Mouse (Mus musculus) thymus, postnatal 14 days (tissue): ENCODE data around the gene Tsn.

Experiments
- DNase-seq: peaks from one replicate; pipeline ENCODE4 v3.0.0; 2021

Tsn gene

DNA sequence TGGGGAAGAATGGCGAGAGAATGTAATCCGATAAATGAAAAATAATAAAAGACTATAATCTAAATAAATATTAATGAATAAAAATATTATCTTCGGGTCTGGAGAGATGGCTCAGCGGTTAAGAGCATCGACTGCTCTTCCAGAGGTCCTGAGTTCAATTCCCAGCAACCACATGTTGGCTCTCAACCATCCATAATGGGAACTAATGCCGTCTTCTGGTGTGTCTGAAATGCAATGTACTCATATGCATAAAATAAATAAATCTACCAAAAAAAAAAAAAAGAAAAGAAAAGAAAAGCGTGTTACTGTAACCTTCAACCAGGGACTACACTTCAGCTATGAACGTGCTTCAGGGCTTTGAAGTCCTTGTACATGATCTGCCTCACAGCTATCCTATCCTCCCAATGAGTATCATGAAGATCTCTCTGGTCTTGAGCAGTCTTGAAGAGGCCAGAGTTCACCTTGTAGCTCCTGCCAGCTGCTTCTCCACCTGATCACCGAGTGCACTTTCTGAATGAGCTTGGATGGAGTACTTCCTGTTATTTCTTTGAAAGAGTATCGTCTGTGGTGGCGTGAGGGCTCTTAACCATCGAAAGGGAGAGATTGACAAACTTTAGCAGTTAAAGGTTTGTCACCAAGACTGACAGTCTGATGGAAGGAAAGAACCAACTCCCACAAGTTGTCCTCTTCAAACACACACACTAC, at the start of gene Tsn:
Tsn (minus strand) TSS at position 118 of the 705 bp plus-strand sequence.
- DNase-seq: no peak

DNA sequence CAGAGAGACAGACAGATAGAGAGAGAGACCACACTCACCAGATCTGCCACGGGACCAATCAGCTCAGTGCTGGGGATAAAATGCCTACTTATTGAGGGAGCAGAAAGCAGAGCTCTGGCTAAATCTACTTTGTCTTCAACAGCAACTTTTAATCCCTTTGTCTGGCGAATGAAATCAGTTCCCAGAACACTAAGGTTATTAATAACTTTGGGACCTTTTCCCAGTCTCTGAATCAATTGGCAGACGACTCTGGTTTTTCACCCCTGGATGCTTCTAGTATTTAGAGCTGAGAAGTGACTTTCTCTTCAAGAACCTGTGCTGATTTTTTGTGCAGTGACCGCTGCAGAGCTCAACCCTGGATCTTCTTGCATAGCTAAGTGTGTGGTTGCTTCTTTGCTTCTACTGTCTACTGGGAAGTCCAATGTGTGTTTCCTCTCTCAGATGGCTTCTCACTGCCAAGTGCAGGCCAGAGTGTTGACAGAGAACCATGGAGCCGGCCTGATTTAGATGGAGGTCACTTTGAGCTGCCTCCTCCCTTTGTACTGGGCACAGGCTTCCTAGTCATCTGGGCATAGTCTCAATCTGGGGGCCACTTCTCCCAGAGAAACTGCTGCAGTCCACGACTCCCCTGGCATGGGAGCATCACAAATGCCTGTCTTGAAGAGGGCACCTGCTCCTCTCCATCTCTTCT, 47.7 kb upstream of the Tsn start:
- DNase-seq: no peak

DNA sequence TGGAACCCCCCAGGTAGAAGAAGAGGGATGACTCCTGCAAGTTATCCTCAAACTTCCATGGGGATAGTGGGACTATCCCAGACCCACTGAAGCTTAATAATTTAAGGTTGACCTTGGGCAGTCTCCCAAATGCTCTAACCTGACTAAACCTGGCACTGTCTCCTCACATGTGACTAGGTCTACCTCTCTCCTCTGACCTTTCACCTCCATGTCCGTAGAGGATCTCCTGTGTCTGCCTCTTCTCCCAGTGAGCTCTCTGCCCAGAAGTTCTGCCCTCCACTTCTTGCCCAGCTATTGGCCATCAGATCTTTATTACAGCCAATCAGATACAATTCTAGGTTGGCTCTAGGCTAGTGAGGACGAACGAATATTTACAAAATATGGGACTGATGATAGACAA, 38.4 kb upstream of the Tsn start:
- DNase-seq: no peak

DNA sequence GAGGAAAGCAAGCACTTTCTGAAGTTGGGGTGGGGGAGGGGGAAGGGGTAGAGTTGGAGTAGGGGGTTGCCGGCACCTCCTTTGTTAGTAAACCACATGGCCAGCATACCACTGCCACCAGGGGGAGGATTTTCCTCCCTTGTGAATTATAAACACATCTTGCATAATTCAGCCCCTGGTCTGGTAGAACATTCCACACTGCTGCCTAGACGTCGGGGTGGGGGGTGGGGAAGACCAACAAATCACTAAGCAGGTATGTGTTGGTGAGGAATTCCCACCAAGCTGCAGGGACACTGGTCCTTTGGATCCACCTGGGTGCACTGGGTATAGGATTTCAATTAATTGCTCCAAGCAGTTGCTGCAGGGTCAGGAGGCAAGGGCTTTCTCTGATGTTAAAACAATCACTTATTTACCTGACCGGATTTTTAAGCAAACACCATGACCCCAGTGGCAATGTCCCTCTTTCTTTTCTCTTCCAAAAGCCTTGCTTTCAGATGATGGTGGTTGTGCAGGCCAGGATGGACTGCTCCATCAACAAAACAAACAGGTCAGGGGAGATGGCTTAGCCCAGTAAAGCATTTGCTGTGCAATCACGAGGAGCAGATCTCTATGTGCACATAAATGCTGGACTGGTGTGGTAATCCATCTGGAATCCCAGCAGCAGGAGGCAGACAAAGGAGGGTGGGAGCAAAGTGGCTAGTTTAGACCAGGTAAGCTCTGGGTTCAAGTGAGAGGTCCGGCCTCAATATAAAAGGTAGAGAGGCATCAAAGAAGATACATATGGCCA, 32.3 kb upstream of the Tsn start:
- DNase-seq: no peak

DNA sequence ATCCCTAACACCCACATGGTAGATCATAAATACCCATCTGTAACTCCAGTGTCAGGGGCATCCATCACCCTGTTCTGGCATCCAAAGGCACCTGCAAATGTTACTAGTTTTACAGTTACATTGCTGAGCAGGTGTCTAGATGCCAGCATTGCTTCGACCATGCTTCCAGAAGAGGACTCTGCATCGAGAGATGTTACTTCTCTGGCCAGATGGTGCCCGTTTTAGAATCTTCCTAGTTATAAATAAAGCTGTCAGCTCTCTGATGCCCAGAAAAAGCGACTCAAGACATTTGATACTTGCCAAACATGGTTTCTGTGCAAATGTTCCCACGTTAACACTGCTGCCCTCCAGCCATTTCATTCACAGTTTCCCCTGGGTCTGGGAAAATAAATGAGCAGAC, 26.4 kb upstream of the Tsn start:
- DNase-seq: no peak

DNA sequence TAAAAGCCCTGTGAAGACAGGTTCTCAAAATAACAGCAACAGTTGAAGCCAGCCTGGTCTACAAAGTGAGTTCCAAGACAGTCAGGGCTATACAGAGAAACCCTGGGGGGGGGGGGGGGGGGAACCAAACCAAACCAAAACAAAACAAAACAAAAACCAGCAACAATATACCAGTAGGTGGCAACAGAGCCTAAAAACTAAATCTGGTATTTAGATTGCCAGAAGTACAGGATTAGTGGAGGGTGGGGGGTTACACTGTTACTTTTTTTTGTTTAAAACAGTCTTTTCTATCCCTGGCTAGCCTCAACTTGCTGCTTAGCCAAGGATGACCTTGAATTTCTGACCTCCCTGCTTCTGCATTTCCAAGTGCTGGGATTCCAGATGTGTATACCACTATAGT, 24.3 kb upstream of the Tsn start:
- no peak for DNase-seq

DNA sequence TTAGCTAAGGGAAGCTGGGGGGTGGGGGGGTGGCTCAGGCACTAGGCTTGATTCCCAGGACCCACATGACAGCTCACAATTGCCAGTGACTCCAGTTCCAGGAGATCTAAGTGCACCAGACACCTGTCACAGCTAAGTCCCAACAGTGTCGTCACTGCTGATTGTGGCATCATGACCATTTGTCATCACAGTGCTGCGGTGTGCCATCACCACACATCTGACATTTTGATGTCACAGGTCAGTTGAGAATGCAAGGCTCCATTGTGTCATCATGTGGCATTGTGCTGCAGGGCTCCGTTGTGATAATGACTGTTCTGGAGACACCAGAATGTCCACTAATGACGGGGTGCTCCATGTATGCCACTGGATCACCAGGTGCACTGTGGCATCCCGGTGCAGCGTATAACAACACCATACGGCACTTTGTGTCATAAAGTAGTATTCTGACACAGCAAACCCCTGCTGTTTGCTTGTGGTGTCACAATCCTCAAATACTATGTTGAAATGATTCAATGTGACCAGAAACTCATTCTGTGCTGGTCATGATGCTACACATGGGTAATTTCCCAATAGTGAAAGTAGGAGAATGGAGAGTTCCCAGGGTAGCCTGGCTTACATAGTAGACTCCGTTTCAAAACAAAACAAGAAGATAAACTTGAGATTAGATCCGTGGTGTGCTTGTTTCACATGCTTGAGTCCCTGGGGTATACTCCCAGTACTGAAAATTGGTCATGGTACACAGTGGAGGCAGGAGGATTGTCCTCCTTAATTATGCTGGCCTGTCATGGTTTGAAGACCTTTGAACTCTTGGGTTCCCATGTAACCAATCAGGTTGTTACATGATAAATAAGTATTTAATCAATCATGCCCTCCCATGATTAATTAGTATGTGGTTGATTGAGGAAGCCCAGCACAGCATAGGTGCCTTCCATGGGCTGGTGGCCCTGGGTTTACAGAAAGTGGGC, 23.5 kb upstream of the Tsn start:
- no peak for DNase-seq

DNA sequence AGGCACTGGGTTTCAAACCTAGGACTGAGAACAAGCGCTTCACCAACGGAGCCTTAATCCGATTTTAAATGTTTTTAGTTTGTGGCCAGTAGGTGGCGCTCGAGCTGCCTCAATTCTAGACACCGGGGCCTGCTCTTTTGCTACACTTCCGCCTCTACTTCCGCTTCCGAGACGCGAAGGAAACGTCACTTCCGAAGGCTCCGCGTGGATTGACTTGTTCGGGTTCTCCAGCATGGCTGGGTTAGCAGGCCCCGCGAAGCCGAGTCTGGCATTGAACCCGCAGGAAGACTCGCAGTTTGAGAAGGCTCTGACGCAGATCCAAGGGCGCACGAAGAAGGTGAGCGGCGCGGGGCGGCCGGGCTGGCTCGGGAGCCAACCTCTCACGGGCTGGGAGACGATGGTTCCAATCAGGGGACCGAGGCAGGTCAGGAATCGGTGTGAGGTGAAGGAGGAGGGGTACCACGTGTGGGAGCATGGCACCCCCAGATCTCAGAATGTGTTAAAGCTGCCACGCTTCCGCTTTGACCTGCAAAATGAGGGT, 10.2 kb upstream of the Tsn start, which contains the start of gene Nifk:
Nifk (plus strand) TSS at position 179 of the 541 bp plus-strand sequence.
- peak; percentile 92 for DNase-seq

DNA sequence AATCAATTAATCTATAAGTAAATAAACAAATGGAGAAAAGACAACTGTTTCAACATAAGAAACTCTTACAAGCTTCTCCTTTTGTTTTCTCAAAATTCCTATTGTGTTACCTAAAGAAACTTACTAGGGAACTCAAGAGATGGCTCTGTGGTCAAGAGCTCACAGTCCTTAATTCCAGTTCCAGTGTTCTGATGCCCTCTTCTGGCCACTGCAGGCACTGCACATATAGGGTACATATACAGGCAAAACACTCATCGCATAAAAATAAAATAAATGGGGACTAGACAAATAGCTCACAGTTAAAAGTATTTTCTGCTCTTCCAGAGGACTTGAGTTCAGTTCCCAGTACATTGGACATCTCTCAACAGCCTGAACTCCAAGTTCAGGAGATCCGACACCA, 9.2 kb upstream of the Tsn start:
- peak; percentile 37 for DNase-seq

DNA sequence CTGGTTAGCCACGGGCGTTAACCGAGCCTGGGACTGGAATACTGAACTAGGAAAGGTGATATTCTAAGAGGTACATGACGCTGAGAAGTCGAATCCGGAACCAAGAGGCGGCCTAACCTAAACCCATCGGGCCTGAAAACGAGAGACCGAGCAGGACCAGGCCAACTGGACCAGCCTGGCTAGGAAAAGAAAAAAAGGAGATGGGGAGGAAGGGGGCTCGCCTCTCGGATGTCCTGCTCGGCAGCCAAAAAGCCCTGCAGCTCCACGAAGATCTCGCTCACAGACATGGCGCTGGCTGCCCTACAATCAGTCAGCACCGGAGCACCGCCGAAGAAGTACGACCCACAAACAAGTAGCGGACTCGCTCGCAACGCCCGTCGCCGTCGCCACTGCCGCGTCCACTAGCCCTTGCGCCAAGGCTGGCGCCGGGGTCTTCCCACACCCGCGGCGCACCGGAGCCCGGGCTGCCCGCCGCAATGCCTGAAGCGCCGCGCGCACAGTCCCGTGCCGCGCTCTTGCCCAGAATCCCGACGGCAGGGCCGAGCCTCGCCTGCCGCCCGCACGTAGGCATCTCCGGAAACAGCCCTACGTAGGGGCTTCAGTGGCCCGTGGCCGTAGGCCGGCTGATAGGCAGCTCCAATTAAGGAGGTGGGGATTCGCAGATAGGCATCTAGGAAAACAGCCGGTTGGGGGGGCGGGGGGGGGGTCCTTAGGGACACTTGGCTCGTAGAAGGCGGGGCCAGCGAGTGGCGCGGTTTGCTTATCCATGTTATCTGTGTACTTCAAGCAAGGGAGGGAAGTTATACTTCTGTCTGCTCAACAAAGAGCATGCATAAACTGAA, 538 bp downstream of the Tsn start:
- peak; percentile 82 for DNase-seq

DNA sequence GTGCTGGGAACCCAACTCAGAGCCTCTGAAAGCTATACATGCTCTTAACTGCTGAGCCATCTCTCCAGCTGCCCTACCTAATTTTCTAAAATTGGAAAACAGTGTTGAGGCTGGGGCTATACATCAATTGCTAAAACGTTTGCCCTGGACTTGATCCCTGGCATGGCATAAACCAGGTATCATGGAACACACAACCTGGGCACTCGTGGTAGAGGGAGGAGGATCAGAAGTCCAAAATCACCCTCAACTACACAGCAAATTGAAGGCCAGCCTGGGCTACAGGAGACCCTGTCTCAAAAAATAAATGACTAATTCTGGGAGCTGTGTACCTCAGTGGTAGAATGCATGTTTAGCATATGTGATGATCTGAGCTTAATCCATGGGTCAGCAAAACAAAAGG, 13.8 kb downstream of the Tsn start:
- no peak for DNase-seq

DNA sequence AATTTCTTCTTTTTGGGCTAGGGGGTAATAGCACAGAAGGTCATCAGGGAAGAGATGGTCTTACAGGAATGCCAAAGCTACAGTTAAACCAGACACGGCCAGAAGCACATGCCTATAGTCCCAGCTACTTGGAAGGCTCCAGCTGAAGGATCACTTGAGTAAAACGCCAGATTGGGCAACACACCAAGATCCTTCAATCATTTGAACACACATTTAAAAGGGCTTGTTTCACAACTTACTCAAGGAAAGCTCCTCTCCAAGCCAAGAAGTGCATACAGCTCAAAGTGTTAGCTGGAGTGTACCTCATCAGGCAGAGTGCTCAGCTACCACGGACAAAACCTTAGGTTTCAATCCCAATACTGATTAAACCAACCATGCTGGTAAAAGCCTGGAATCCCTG, 14.9 kb downstream of the Tsn start:
- DNase-seq: no peak

DNA sequence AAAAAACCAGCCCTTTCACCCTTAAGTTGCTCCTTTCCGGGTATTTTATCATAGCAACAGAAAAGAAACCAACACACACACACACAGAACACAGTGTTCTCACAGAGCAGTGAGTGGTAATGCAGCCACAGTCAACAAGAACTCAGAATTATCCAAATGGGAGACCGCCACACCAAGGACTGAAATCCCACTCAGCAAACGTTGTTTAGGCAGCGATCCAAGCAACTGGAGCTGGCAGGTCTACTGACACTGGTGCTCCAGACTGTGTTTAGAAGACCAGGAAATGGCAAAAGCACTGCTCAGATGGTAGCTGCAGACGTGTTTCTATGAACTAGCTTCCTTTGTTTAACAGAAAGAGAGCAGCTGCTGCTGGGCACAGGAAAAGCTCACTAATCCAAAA, 16.7 kb downstream of the Tsn start:
- DNase-seq: no peak

DNA sequence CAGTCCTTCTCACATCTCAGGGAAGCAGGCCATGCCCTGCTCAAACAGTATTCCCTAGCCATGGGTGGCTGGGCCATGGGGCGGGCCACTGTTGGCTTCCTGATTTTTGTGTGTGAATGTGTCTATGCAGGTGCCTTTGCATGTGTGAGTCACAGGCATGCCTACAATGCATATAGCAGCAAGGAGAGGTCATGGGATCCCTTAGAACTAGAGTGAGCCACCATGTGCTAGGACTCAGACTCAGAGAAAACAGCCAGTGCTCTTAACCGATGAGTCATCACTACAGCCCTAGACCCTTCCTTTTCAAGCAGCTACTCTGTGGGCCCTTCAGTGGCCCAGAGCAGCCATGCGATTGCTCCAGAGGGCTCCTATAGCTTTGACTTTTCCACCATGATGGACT, 17.3 kb downstream of the Tsn start:
- DNase-seq: no peak

DNA sequence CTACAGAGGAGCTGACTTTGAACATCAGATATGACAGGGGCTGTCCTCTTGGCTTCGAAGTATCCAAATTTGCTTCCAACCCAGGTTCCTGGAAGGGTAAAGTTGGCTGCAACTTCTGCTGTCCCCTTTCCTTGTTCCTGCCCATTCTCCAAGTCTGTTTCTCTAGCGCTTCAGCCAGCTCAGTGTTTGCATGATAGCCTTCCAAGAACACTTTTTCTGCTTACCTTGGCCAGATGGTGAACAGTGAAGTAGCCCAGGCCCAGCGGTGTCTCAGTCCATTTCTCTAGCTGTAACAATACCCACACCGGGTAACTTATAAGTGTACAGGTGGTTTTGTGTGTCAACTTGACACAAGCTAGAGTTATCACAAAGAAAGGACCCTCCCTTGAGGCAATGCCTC, 19.2 kb downstream of the Tsn start:
- DNase-seq: no peak

DNA sequence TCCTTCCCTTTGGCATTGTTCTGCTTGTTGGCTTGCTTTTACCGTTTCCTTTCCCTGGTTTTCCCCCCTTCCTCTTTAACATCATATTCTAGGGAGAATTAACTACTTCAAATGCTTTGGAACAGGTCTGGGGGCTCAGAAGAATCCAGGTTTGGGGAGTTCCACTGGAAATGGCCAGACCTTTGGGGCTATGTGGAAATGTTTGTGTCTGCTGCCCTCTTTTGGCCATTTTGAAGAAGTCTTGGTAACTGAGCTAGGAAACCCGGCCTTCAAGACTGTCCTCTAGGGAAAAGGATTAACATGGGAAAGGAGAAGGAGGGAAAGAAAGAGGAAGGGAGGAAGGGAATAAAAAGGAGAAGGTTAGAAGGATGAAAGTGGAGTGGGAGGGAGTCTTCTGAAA, 36.4 kb downstream of the Tsn start:
- DNase-seq: no peak

DNA sequence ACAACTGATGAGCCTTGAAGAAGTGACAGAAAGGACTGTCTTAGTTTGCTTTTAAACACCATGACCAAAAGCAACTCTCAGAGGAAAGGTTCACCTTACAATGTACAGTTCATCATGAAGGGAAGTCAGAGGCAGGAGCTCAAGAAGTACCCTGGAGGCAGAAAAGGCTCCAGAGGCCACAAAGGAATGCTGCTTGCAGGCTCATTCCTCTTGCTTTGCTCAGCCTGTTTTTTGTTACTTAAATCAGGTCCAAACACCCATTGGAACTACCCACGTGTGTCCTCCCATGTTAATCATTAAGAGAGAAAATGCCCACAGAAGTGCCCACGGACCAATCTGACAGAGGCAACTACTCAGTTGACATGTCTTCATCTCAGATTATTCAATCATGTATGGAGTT, 59.6 kb downstream of the Tsn start:
- no peak for DNase-seq
